Mouse (Mus musculus): ENCODE results near the gene Minar1. TPM values are rescaled to one million over a fixed set of nuclear protein-coding genes. Genes with fewer than 3 reads are reported as not detected.

The Minar1 gene
- polyA plus RNA-seq, 1 experiment from 2014 or later, result 0.26 TPM

DNA sequence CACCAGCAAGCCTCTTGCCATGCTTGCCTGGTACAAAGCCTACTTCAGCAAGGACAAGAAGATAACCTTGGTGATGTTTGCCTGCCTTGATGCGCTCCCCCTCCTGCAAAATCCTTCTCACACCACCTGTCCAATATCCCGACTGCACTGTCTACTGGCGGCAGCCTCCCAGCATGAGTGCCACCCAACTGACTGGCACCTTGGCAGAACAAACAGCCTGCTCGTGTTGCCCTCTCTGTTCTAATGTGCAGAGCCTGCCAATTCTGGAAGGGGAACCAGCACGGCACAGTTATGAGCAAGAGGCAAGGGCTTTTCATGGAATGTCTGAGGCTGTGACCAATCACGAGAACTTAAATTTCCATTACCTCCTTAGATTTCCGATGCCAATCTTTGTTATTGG, 22.2 kb downstream of the Minar1 start:
- H3K4me1 ChIP-seq, result no peaks in the 10 kb centered on the region
- DNase-seq (ENCODE audit: low spot score), result no peak
- no peaks in the 10 kb centered on the region for H3K27me3 ChIP-seq (ENCODE audit: low read depth, poor library complexity, severe bottlenecking)
- no peaks in the 10 kb centered on the region for H3K36me3 ChIP-seq
- no peak overlapping the region for H3K4me3 ChIP-seq
- no peak overlapping the region for H3K27ac ChIP-seq
- WGBS, result 92% methylated on average over 7 of the region's 7 CpGs
- H3K9me3 ChIP-seq (replicated peaks), result no peaks in the 10 kb centered on the region

DNA sequence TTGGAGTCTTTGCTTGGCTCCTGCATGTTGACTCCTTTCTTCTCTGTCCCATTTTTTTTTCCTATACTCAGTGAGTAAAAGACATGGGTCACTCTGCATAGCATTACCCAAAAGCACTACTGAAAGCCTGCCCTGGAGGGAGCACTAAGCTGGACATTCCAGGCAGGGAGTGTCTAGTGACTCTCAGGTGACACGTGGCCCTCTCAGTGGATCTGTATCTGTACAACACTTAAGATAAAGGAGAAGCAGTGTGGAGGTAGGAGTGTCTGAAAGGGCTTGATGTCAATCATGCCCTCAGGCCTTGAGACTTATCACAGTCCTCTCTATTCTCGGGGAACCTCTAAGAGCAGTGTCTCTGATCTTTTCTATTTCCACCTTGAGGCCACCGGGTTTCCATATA, 25.9 kb downstream of the Minar1 start:
- Histone ChIP-seq H3K9me3 (replicated peaks) (no peaks in the 10 kb centered on the region), H3K36me3 (no peaks in the 10 kb centered on the region), H3K27ac (no peak overlapping the region), H3K27me3 (ENCODE audit: low read depth, poor library complexity, severe bottlenecking) (no peaks in the 10 kb centered on the region), H3K4me3 (no peak overlapping the region), H3K4me1 (no peaks in the 10 kb centered on the region)
- 65% methylated on average over 3 of the region's 3 CpGs for WGBS
- DNase-seq (ENCODE audit: low spot score), result no peak

DNA sequence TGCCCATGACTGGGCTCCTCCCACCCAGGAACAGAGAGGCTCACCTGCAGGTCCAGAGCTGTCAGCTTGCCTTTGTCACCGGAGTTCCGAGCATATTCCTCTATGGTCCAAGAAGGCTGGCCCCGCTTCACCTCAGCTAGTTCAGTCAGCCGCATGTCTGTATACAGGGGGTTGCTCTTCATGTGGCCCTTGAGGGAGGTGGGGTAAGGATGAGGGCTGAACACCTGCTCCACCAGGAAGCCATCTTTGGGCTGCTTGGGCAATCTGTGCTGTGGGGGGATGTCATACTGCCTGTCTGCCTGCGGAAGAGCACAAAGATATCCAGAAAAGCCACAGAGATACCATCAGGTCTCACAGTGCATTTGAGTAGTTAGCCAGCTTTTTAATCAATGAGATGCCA, 26.5 kb downstream of the Minar1 start:
- no peaks in the 10 kb centered on the region for H3K27me3 ChIP-seq (ENCODE audit: low read depth, poor library complexity, severe bottlenecking)
- WGBS, result 89% methylated on average over 5 of the region's 5 CpGs
- H3K9me3 ChIP-seq (replicated peaks), result no peaks in the 10 kb centered on the region
- H3K36me3 ChIP-seq, result no peaks in the 10 kb centered on the region
- H3K27ac ChIP-seq, result no peak overlapping the region
- no peaks in the 10 kb centered on the region for H3K4me1 ChIP-seq
- no peak overlapping the region for H3K4me3 ChIP-seq
- no peak for DNase-seq (ENCODE audit: low spot score)

DNA sequence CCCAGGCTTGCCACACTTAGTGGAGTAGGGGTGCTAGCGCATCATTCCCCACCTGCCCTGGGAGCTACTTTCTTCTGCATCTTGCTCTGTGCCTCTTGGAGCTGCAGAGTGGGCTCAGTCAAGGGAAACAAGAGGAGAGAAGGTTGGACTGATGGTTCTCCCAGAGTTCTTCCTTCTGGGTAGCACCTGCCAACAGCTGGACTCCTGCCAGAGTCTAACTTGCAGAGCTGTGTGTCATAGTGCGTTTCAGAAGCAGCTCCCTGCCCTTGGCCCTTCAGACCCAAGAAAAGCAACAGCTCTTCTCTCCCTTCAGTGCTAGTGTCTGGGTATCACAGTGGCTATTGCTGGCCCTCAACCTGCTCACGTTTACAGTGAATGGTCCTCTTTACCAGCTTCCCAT, 30.5 kb downstream of the Minar1 start:
- 80% methylated on average over 3 of the region's 3 CpGs for WGBS
- Histone ChIP-seq H3K36me3 (no peaks in the 10 kb centered on the region), H3K4me1 (no peaks in the 10 kb centered on the region), H3K27ac (no peak overlapping the region), H3K9me3 (replicated peaks) (no peaks in the 10 kb centered on the region), H3K4me3 (no peak overlapping the region), H3K27me3 (ENCODE audit: low read depth, poor library complexity, severe bottlenecking) (no peaks in the 10 kb centered on the region)
- no peak for DNase-seq (ENCODE audit: low spot score)

DNA sequence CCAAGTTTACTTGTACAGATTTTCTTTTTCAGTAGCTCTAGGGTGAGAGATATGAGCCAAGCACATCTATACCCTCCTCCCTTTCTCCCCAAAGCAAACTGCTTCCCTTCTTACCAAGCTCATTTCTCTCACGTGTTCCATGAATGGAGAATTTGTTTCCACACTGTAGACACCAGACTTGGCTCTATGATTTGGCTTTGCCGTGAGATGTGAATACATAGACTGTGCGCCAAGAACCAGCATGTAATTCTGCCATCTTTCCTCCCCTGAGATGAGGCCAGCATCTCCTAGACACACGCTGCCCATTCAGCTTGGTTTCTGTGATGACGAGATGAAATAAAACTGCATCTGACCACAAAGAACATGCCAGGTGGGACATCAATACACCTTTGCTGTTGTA, 44.5 kb downstream of the Minar1 start:
- Histone ChIP-seq H3K4me3 (no peak overlapping the region), H3K36me3 (no peaks in the 10 kb centered on the region), H3K27ac (no peak overlapping the region), H3K9me3 (replicated peaks) (no peaks in the 10 kb centered on the region), H3K27me3 (ENCODE audit: low read depth, poor library complexity, severe bottlenecking) (no peaks in the 10 kb centered on the region), H3K4me1 (no peaks in the 10 kb centered on the region)
- WGBS, result 92% methylated on average over 5 of the region's 5 CpGs
- no peak for DNase-seq (ENCODE audit: low spot score)

DNA sequence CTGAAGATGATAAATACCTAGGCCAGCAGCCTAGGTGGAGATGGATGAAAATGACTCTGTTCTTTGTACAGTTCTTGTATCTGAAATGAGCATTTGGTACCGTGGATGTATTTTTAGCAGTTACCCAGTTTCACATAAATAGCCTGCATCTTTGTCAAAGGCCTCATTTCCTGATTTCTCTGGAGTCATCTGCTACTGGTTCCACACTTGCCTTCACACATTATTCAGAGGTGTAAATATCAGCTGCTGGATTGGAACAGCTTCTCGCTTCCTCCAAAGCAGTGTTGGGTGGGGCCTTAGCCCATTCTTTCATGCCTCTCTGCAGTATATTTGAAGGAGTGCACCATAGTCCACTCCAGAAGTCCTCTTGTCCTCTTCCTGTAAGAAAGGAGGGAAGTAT, 70.3 kb downstream of the Minar1 start:
- WGBS, result 83% methylated on average over 2 of the region's 2 CpGs
- Histone ChIP-seq H3K27me3 (ENCODE audit: low read depth, poor library complexity, severe bottlenecking) (no peaks in the 10 kb centered on the region), H3K9me3 (replicated peaks) (no peaks in the 10 kb centered on the region), H3K4me3 (no peak overlapping the region), H3K4me1 (no peaks in the 10 kb centered on the region), H3K27ac (no peak overlapping the region), H3K36me3 (no peaks in the 10 kb centered on the region)
- no peak for DNase-seq (ENCODE audit: low spot score)

Other genes starting within 250 kb of the Minar1 start
- gene Tmed3, start 81.9 kb upstream of the Minar1 start, polyA plus RNA-seq (2016; fragmentation: Nextera tagmentation; extraction: Ambion mirVana), result 38.9 and 50.1 TPM in 2 replicates
- not detected in 2 replicates for gene Ankrd34c, start 115.3 kb upstream of the Minar1 start, polyA plus RNA-seq (2016; fragmentation: Nextera tagmentation; extraction: Ambion mirVana)

All from limb, embryonic 10.5 days (tissue).